Mouse (Mus musculus) neural tube, embryonic 14.5 days (tissue): ENCODE results near the gene Wrap53. TPM values are rescaled to one million over a fixed set of nuclear protein-coding genes. Genes with fewer than 3 reads are reported as not detected.
A peak's percentile ranks its signal among the peaks of the same experiment; 100 is the strongest.
"Not testable (repeated sequence)": the region's sequence is repeated elsewhere in the genome, so short reads cannot be mapped to it uniquely, and the experiment has no call there.

Experiments
- ATAC-seq: fragments of 200-750 bp; cut with Nextera tagmentation; 2 replicates; pipeline ENCODE4 v1.8.0; 2017; ENCODE audit warnings: low read depth, mild to moderate bottlenecking, moderate TSS enrichment, moderate library complexity
- H3K27ac ChIP-seq: fragments of 300-500 bp; sonication (generic); 2 replicates; pipeline ENCODE4 v1.5.1; 2014; ENCODE audit warnings: low read depth, mild to moderate bottlenecking, control low read depth, low read length, moderate library complexity, mixed read lengths
- H3K27me3 ChIP-seq: fragments of 300-500 bp; sonication (generic); 2 replicates; pipeline ENCODE4 v1.6.1; 2014; ENCODE audit warnings: low read length; ENCODE audit not compliant: control insufficient read depth, insufficient read depth
- H3K36me3 ChIP-seq: fragments of 300-500 bp; sonication (generic); 2 replicates; pipeline ENCODE4 v1.6.1; 2014; ENCODE audit warnings: low read length, mixed read lengths; ENCODE audit not compliant: control insufficient read depth, insufficient read depth
- H3K4me1 ChIP-seq: fragments of 300-500 bp; sonication (generic); 2 replicates; pipeline ENCODE4 v1.6.1; 2014; ENCODE audit warnings: low read length; ENCODE audit not compliant: control insufficient read depth, insufficient read depth
- H3K4me2 ChIP-seq: fragments of 300-500 bp; sonication (generic); 2 replicates; pipeline ENCODE4 v1.6.1; 2014; ENCODE audit warnings: mild to moderate bottlenecking, low read depth, low read length, control low read depth
- H3K4me3 ChIP-seq: fragments of 300-500 bp; sonication (generic); 2 replicates; pipeline ENCODE4 v1.5.1; 2014; ENCODE audit warnings: low read depth, low read length, control low read depth, mixed read lengths
- H3K9ac ChIP-seq: fragments of 300-500 bp; sonication (generic); replicated peaks from 2 replicates; pipeline ENCODE4 v1.6.1; 2014; ENCODE audit warnings: low read depth, mild to moderate bottlenecking, control low read depth, low read length, mixed read lengths
- H3K9me3 ChIP-seq: fragments of 300-500 bp; sonication (generic); 2 replicates; pipeline ENCODE4 v1.6.1; 2016; ENCODE audit warnings: low read length; ENCODE audit not compliant: control insufficient read depth
- WGBS: fragments of 180-500 bp; shearing (Covaris S2); extraction: QIAGEN DNeasy Blood & Tissue Kit; methylation state at CpG from one replicate; pipeline ENCODE4 v1.1.7; 2014; 5-methylcytosine and 5-hydroxymethylcytosine counted together
- polyA plus RNA-seq: library from polyadenylated mRNA; unstranded; fragments of >200 nt; fragmentation: Nextera tagmentation; extraction: Ambion mirVana; gene quantifications from 2 replicates; pipeline ENCODE4 v1.2.1, GENCODE M21; 2014

Gene Wrap53
- polyA plus RNA-seq, 1 experiment from 2014 or later, result 17.3 TPM

GRCm38 (mm10) chr11:69534990-69535389 is 45.1 kb downstream of the Wrap53 start:
- Histone ChIP-seq H3K27me3 (no peaks in the 10 kb centered on the region), H3K4me2 (no peak overlapping the region), H3K36me3 (no peaks in the 10 kb centered on the region), H3K4me1 (no peaks in the 10 kb centered on the region), H3K4me3 (no peak overlapping the region), H3K9ac (no peak overlapping the region), H3K9me3 (no peaks in the 10 kb centered on the region), H3K27ac (no peak overlapping the region)
- 77% methylated on average over 1 of the region's 1 CpGs for WGBS
- no peak for ATAC-seq

- 85% methylated on average over 7 of the region's 7 CpGs for WGBS
- Histone ChIP-seq H3K9me3 (no peaks in the 10 kb centered on the region), H3K4me2 (no peak overlapping the region), H3K4me1 (peaks cover 1% of the 10 kb centered on the region; the same call in 1 of the 2 replicates), H3K9ac (no peak overlapping the region), H3K4me3 (no peak overlapping the region), H3K27me3 (no peaks in the 10 kb centered on the region), H3K27ac (no peak overlapping the region), H3K36me3 (no peaks in the 10 kb centered on the region)
- ATAC-seq, result no peak
These were observed 47.4 kb downstream of the Wrap53 start for GRCm38 (mm10) chr11:69532480-69533150.

- H3K36me3 ChIP-seq, H3K27ac ChIP-seq, H3K9ac ChIP-seq, H3K27me3 ChIP-seq, H3K4me2 ChIP-seq, ATAC-seq, H3K9me3 ChIP-seq, H3K4me3 ChIP-seq: not testable (repeated sequence)
- WGBS, result 92% methylated on average over 6 of the region's 6 CpGs
- peaks cover 11% of the 10 kb centered on the region for H3K4me1 ChIP-seq
These were observed 49.3 kb downstream of the Wrap53 start for GRCm38 (mm10) chr11:69530755-69531154.

- ATAC-seq, H3K4me2 ChIP-seq, H3K27ac ChIP-seq: not testable (repeated sequence)
These were observed 49.8 kb downstream of the Wrap53 start for GRCm38 (mm10) chr11:69530281-69530680.

GRCm38 (mm10) chr11:69528031-69528390 is 52.0 kb downstream of the Wrap53 start:
- Histone ChIP-seq H3K9me3 (no peaks in the 10 kb centered on the region), H3K9ac (no peak overlapping the region), H3K4me2 (no peak overlapping the region), H3K27me3 (no peaks in the 10 kb centered on the region), H3K4me3 (no peak overlapping the region), H3K27ac (peak overlapping the region; percentile 95), H3K4me1 (peaks cover 11% of the 10 kb centered on the region), H3K36me3 (no peaks in the 10 kb centered on the region)
- WGBS, result 55% methylated on average over 4 of the region's 4 CpGs
- ATAC-seq, result no peak

More at GRCm38 (mm10) chr11:69530281-69530680, 49.8 kb downstream of the Wrap53 start:
- WGBS, result 93% methylated on average over 3 of the region's 3 CpGs
- H3K4me3 ChIP-seq, H3K36me3 ChIP-seq, H3K9ac ChIP-seq, H3K9me3 ChIP-seq, H3K27me3 ChIP-seq: not testable (repeated sequence)
- H3K4me1 ChIP-seq, result peaks cover 11% of the 10 kb centered on the region

GRCm38 (mm10) chr11:69527098-69528030 is 52.7 kb downstream of the Wrap53 start:
- H3K9me3 ChIP-seq, result no peaks in the 10 kb centered on the region
- no peaks in the 10 kb centered on the region for H3K27me3 ChIP-seq
- H3K4me3 ChIP-seq, result peak overlapping the region; percentile 24
- peak; percentile 46 for ATAC-seq
- H3K36me3 ChIP-seq, result no peaks in the 10 kb centered on the region
- H3K9ac ChIP-seq, result peak overlapping the region; percentile 43
- H3K4me2 ChIP-seq, result peak overlapping the region; percentile 36
- H3K27ac ChIP-seq, result peak overlapping the region; percentile 95
- peaks cover 11% of the 10 kb centered on the region for H3K4me1 ChIP-seq
- WGBS, result 2% methylated on average over 30 of the region's 30 CpGs

GRCm38 (mm10) chr11:69526631-69527030 is 53.4 kb downstream of the Wrap53 start:
- H3K27me3 ChIP-seq, result no peaks in the 10 kb centered on the region
- peak overlapping the region; percentile 43 for H3K9ac ChIP-seq
- peak overlapping the region; percentile 36 for H3K4me2 ChIP-seq
- no peak overlapping the region for H3K4me3 ChIP-seq
- ATAC-seq, result 0 out of 2 replicates have a peak, but pooled peaks have one; percentile 14
- H3K27ac ChIP-seq, result peak overlapping the region; percentile 95
- peaks cover 11% of the 10 kb centered on the region for H3K4me1 ChIP-seq
- 18% methylated on average over 4 of the region's 4 CpGs for WGBS
- H3K36me3 ChIP-seq, result no peaks in the 10 kb centered on the region
- no peaks in the 10 kb centered on the region for H3K9me3 ChIP-seq

GRCm38 (mm10) chr11:69525661-69526060 is 54.4 kb downstream of the Wrap53 start:
- no peak overlapping the region for H3K4me2 ChIP-seq
- H3K36me3 ChIP-seq, result no peaks in the 10 kb centered on the region
- H3K9ac ChIP-seq, result no peak overlapping the region
- WGBS, result 86% methylated on average over 9 of the region's 9 CpGs
- ATAC-seq, result no peak
- no peak overlapping the region for H3K4me3 ChIP-seq
- no peaks in the 10 kb centered on the region for H3K9me3 ChIP-seq
- H3K27me3 ChIP-seq, result no peaks in the 10 kb centered on the region
- peaks cover 11% of the 10 kb centered on the region for H3K4me1 ChIP-seq
- H3K27ac ChIP-seq, result no peak overlapping the region

GRCm38 (mm10) chr11:69523651-69524050 is 56.4 kb downstream of the Wrap53 start:
- no peak overlapping the region for H3K4me3 ChIP-seq

More at GRCm38 (mm10) chr11:69523651-69524050, 56.4 kb downstream of the Wrap53 start:
- Histone ChIP-seq H3K9ac (no peak overlapping the region), H3K4me1 (peaks cover 11% of the 10 kb centered on the region), H3K4me2 (no peak overlapping the region), H3K27me3 (no peaks in the 10 kb centered on the region), H3K36me3 (no peaks in the 10 kb centered on the region), H3K27ac (no peak overlapping the region), H3K9me3 (no peaks in the 10 kb centered on the region)
- 93% methylated on average over 4 of the region's 4 CpGs for WGBS
- no peak for ATAC-seq
